Mouse (Mus musculus) neural tube, embryonic 14.5 days (tissue): ENCODE data around the gene Fgd6. TPM values are rescaled to one million over a fixed set of nuclear protein-coding genes. Genes with fewer than 3 reads are reported as not detected.

ENCODE experiments used
- ATAC-seq: fragments of 200-750 bp; cut with Nextera tagmentation; 2 replicates; pipeline ENCODE4 v1.8.0; 2017; ENCODE audit warnings: low read depth, mild to moderate bottlenecking, moderate TSS enrichment, moderate library complexity
- H3K27ac ChIP-seq: fragments of 300-500 bp; sonication (generic); 2 replicates; pipeline ENCODE4 v1.5.1; 2014; ENCODE audit warnings: low read depth, mild to moderate bottlenecking, control low read depth, low read length, moderate library complexity, mixed read lengths
- H3K27me3 ChIP-seq: fragments of 300-500 bp; sonication (generic); 2 replicates; pipeline ENCODE4 v1.6.1; 2014; ENCODE audit warnings: low read length; ENCODE audit not compliant: control insufficient read depth, insufficient read depth
- H3K36me3 ChIP-seq: fragments of 300-500 bp; sonication (generic); 2 replicates; pipeline ENCODE4 v1.6.1; 2014; ENCODE audit warnings: low read length, mixed read lengths; ENCODE audit not compliant: control insufficient read depth, insufficient read depth
- H3K4me1 ChIP-seq: fragments of 300-500 bp; sonication (generic); 2 replicates; pipeline ENCODE4 v1.6.1; 2014; ENCODE audit warnings: low read length; ENCODE audit not compliant: control insufficient read depth, insufficient read depth
- H3K4me2 ChIP-seq: fragments of 300-500 bp; sonication (generic); 2 replicates; pipeline ENCODE4 v1.6.1; 2014; ENCODE audit warnings: mild to moderate bottlenecking, low read depth, low read length, control low read depth
- H3K4me3 ChIP-seq: fragments of 300-500 bp; sonication (generic); 2 replicates; pipeline ENCODE4 v1.5.1; 2014; ENCODE audit warnings: low read depth, low read length, control low read depth, mixed read lengths
- H3K9ac ChIP-seq: fragments of 300-500 bp; sonication (generic); replicated peaks from 2 replicates; pipeline ENCODE4 v1.6.1; 2014; ENCODE audit warnings: low read depth, mild to moderate bottlenecking, control low read depth, low read length, mixed read lengths
- H3K9me3 ChIP-seq: fragments of 300-500 bp; sonication (generic); 2 replicates; pipeline ENCODE4 v1.6.1; 2016; ENCODE audit warnings: low read length; ENCODE audit not compliant: control insufficient read depth
- WGBS: fragments of 180-500 bp; shearing (Covaris S2); extraction: QIAGEN DNeasy Blood & Tissue Kit; methylation state at CpG from one replicate; pipeline ENCODE4 v1.1.7; 2014; 5-methylcytosine and 5-hydroxymethylcytosine counted together
- polyA plus RNA-seq: library from polyadenylated mRNA; unstranded; fragments of >200 nt; fragmentation: Nextera tagmentation; extraction: Ambion mirVana; gene quantifications from 2 replicates; pipeline ENCODE4 v1.2.1, GENCODE M21; 2014

Fgd6 gene
- polyA plus RNA-seq, 1 experiment from 2014 or later = 2.4 TPM

DNA sequence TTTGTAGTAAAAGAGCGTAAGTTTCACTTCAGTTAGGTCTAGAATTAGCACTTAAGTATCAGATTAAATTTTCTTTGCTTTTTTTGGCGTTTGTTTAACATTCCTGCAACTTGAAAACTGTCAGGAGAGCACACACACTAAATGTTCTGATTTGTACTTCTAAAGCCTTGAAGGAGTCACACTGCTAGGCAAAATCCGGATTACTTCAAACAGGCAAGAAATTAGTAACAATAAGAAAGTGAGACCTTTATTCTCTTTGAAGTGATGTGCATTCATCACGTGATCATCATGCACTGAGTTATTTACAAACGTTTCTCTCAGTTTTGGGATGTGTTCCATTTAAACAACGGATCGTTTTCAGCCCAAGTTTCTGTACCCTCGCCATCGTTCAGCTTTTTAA, 1.4 kb downstream of the Fgd6 start:
- Histone ChIP-seq H3K4me3 (peak overlapping the region; percentile 6; the same call in 1 of the 2 replicates), H3K4me2 (peak overlapping the region; percentile 65; the same call in 1 of the 2 replicates)
- 57% methylated on average over 9 of the region's 9 CpGs for WGBS

DNA sequence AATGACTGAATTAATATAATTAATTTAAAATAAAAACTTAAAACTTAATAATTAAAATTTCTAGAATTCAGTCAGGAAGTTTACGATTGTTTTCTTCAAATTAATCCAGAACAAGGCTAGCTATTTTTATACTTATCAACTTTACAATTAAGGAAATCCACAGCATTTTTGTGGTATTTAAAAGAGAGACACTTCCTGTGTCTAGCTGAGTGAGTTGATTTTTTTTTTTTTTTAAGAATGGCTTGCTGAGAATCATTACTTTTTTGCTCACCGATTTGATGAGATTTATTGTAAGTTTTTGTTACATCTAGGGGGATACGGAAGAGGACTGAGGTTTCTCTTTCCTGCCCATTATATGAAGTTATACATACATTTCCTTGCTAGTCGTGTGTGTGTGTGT, 1.8 kb downstream of the Fgd6 start:
- Histone ChIP-seq H3K4me2 (no peak overlapping the region), H3K27me3 (no peaks in the 10 kb centered on the region), H3K4me3 (no peak overlapping the region), H3K36me3 (no peaks in the 10 kb centered on the region), H3K4me1 (peaks cover 13% of the 10 kb centered on the region), H3K9me3 (no peaks in the 10 kb centered on the region), H3K27ac (no peak overlapping the region), H3K9ac (no peak overlapping the region)
- WGBS = 70% methylated on average over 4 of the region's 4 CpGs
- ATAC-seq = no peak

More for the DNA sequence above, 1.4 kb downstream of the Fgd6 start:
- H3K36me3 ChIP-seq = no peaks in the 10 kb centered on the region
- H3K27me3 ChIP-seq = no peaks in the 10 kb centered on the region
- peaks cover 13% of the 10 kb centered on the region for H3K4me1 ChIP-seq
- ATAC-seq = no peak
- no peak overlapping the region for H3K27ac ChIP-seq
- H3K9me3 ChIP-seq = no peaks in the 10 kb centered on the region
- no peak overlapping the region for H3K9ac ChIP-seq

DNA sequence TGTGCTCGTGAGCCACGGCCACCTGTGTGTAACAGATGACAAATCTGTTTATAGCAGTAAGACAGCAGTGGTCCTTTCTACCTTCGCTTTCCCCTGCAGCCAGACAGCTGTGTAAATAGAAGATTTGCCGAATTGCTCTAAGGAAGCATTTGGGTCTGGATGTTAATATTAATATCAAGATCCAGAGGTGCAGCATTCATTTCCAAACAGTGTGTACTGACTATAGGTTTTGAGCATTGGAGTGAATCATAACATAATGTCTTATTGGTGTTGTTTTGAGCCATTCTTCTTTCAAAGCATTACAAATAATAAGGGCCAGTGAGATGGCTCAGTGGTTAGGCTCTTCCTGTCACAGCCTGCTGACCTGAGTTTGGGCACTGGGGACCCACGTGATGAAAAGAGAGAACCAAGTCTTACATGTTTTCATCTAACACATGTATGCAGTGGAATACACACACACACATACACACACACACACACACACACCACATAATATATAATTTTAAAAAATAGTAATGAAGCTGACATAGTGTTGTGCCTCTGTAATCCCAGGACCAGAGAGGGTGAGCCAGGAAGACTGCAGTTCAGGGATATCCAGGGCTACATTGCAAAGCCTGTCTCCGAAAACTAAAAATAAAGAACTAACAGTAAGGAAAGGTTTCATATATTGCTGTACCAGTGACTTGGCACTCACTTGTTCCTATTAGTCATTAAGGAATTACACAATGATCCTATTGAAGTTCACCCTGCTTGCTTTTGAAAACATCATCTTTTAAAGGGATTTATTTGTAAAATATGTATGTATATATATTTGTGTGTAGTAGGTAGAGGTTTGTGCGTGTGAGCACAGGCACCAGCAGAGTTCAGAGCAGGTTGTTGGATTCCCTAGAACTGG, 2.8 kb downstream of the Fgd6 start:
- Histone ChIP-seq H3K4me2 (no peak overlapping the region), H3K36me3 (no peaks in the 10 kb centered on the region), H3K4me1 (peaks cover 6% of the 10 kb centered on the region), H3K9ac (no peak overlapping the region), H3K9me3 (no peaks in the 10 kb centered on the region), H3K4me3 (no peak overlapping the region), H3K27me3 (no peaks in the 10 kb centered on the region), H3K27ac (no peak overlapping the region)
- ATAC-seq = no peak
- 68% methylated on average over 7 of the region's 7 CpGs for WGBS

DNA sequence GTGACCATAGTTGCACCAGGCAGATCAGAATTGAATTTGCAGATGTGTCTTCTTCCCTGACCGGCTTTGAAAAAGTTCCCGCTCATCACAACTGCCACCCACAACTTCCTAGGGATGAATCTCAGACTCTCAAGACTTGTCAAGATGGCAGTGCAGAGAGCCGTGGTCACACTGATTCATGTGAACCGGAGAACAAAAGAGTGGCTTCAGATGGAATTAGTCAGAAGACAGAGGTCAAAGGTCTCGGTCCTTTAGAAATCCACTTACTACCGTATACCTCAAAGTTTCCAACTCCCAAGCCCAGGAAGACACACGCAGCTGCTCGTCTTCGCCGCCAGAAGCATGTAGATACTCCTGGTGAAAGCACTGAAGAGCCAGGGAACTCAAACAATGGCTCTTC, 8.1 kb downstream of the Fgd6 start:
- Histone ChIP-seq H3K27me3 (no peaks in the 10 kb centered on the region), H3K9me3 (no peaks in the 10 kb centered on the region), H3K27ac (no peak overlapping the region), H3K36me3 (no peaks in the 10 kb centered on the region), H3K4me3 (no peak overlapping the region), H3K4me2 (no peak overlapping the region), H3K4me1 (no peaks in the 10 kb centered on the region), H3K9ac (no peak overlapping the region)
- 26% methylated on average over 10 of the region's 10 CpGs for WGBS
- no peak for ATAC-seq

DNA sequence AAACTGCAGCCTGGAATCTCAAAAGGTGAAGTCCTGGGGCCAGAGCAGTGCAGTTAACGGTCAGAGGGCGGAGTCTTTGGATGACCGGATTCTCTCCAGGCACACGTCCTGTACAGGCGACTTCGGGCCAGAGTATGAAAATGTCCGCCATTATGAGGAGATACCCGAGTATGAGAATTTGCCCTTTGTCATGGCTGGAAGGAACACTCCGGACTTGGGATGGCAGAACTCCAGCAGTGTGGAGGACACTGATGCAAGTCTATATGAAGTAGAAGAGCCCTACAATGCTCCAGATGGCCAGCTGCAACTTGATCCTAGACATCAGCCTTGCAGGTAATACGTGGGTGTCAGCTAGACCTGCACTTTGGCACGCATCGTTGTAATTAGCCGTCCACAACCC, 9.5 kb downstream of the Fgd6 start:
- no peak for ATAC-seq

DNA sequence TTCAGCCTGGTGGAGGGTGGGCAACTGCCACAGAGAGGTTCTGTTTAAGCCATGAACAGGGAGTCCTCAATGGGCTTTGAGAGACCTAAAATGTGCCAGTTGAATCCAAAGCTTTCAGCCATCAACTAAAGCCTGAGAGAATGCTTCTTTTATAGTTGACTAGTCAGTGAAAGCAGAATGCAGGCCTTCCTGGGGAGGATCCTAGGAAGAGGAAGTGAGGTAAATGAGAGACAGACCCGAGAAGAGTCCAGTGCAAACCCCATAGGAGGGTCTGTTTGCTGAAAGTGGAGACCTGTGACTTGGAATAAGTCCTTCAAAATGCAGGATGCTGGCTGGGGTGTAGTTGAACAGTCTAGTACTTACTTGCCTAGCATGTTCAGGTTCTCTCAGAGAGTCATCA, 11.2 kb downstream of the Fgd6 start:
- Histone ChIP-seq H3K4me2 (no peak overlapping the region), H3K27me3 (no peaks in the 10 kb centered on the region), H3K4me1 (no peaks in the 10 kb centered on the region), H3K9me3 (no peaks in the 10 kb centered on the region), H3K27ac (no peak overlapping the region), H3K36me3 (no peaks in the 10 kb centered on the region), H3K9ac (no peak overlapping the region), H3K4me3 (no peak overlapping the region)
- 71% methylated on average over 1 of the region's 1 CpGs for WGBS
- no peak for ATAC-seq

More for the DNA sequence above, 9.5 kb downstream of the Fgd6 start:
- H3K36me3 ChIP-seq = no peaks in the 10 kb centered on the region
- no peak overlapping the region for H3K4me3 ChIP-seq
- 93% methylated on average over 13 of the region's 13 CpGs for WGBS
- H3K9me3 ChIP-seq = no peaks in the 10 kb centered on the region
- no peak overlapping the region for H3K4me2 ChIP-seq
- H3K27ac ChIP-seq = no peak overlapping the region
- H3K9ac ChIP-seq = no peak overlapping the region
- H3K4me1 ChIP-seq = no peaks in the 10 kb centered on the region
- H3K27me3 ChIP-seq = no peaks in the 10 kb centered on the region

DNA sequence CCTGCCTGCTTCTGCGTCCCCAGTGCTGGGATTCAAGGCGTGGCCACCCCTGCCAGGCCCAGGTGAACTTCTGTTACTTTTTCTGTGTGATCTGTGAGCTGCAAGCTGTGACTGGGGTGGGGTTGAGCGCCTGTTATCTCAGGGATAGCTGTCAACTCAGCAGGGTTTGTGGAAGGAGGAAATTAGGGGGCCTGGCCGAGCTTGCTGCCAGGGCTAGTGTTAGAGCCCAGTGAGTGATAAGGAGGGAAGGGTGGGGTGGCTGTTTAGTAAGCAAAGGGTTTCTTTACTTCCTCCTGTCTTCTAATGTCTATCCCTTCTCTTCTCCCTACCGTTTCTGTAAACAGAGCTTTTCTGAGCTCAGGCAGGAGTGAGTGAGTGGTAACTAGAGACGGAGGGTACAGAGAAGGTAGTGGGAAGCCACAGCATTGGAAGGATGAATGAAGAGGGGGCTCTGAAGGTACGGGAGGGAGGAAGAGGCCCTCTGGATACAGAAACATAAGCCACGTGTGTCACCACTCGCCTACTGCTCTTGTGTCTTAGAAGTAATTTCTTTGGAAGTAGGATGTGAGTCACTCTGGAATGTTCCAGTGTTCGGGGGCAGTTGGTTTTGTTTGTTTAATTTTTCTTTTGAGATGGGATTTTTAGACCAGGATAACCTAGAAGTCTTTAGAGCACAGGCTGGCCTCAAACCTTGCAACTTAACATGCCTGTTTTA, 12.2 kb downstream of the Fgd6 start:
- Histone ChIP-seq H3K4me3 (no peak overlapping the region), H3K4me2 (no peak overlapping the region), H3K36me3 (no peaks in the 10 kb centered on the region), H3K27ac (no peak overlapping the region), H3K27me3 (no peaks in the 10 kb centered on the region), H3K9me3 (no peaks in the 10 kb centered on the region), H3K4me1 (no peaks in the 10 kb centered on the region), H3K9ac (no peak overlapping the region)
- WGBS = 68% methylated on average over 10 of the region's 10 CpGs
- ATAC-seq = no peak

DNA sequence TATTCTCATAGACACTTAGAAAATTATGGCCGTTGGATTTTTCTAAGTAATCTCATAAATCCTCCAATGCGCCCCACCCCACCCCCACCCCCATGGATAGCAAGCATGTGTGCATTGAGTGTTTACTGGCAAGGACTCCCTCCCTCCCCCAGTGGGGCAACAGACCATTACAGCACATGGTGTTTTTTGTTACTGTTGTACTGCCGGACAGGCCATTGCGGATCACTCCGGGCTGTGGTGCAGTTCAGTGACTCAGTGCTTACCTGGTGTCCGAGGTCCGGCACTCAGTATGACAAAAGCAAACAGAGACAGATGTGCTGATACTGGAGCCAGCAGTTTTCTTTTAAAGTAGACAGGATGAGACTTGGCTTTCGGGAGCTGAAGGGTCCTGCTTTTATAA, 13.3 kb downstream of the Fgd6 start:
- ATAC-seq = no peak

DNA sequence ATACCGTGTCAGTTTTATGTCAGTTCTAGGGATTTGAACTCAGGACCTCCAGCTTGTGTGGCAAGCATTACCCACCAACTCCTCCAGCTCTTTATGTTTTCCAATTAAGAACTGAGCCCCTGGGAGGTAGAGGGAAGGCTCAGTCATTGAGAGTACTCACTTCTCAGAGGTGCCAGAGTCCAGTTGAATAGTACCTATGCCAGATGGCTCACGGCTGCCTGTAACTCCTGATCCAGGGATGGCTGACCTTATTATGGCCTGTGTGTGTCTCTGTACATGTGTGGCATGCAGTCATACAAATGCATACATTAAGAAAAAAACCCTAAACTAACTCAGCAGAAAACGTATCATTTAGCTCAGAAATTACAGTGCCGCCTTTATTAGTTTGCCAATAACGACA, 14.9 kb downstream of the Fgd6 start:
- Histone ChIP-seq H3K9ac (no peak overlapping the region), H3K4me2 (no peak overlapping the region), H3K27me3 (no peaks in the 10 kb centered on the region), H3K36me3 (no peaks in the 10 kb centered on the region), H3K9me3 (no peaks in the 10 kb centered on the region), H3K4me1 (no peaks in the 10 kb centered on the region), H3K27ac (no peak overlapping the region), H3K4me3 (no peak overlapping the region)
- WGBS = 83% methylated on average over 5 of the region's 5 CpGs
- ATAC-seq = no peak

More for the DNA sequence above, 13.3 kb downstream of the Fgd6 start:
- no peaks in the 10 kb centered on the region for H3K9me3 ChIP-seq
- no peaks in the 10 kb centered on the region for H3K36me3 ChIP-seq
- no peak overlapping the region for H3K4me2 ChIP-seq
- no peaks in the 10 kb centered on the region for H3K27me3 ChIP-seq
- no peaks in the 10 kb centered on the region for H3K4me1 ChIP-seq
- H3K9ac ChIP-seq = no peak overlapping the region
- no peak overlapping the region for H3K4me3 ChIP-seq
- no peak overlapping the region for H3K27ac ChIP-seq
- WGBS = 69% methylated on average over 8 of the region's 8 CpGs
